Mouse (Mus musculus): Measurements from ENCODE around the gene Gm17409. TPM values are rescaled to one million over a fixed set of nuclear protein-coding genes. Genes with fewer than 3 reads are reported as not detected.

Gm17409 gene
- polyA plus RNA-seq, 1 experiment from 2014 or later, result not detected

- no peaks in the 10 kb centered on the region for H3K9me3 ChIP-seq (replicated peaks)
- no peak overlapping the region for H3K27ac ChIP-seq
- H3K4me3 ChIP-seq (replicated peaks), result no peak overlapping the region
- H3K4me1 ChIP-seq (replicated peaks), result peaks cover 18% of the 10 kb centered on the region
- 59% methylated on average over 8 of the region's 8 CpGs for WGBS (ENCODE audit: insufficient replicate concordance)
- DNase-seq (no peak), ATAC-seq (ENCODE audit: low read depth) (no peak)
- H3K9ac ChIP-seq, result no peak overlapping the region
- no peaks in the 10 kb centered on the region for H3K27me3 ChIP-seq
- H3K36me3 ChIP-seq, result no peaks in the 10 kb centered on the region
- no peak overlapping the region for H3K4me2 ChIP-seq
Measured at GRCm38 (mm10) chr2:58510192-58510591, 40.3 kb downstream of the Gm17409 start.

GRCm38 (mm10) chr2:58513212-58513611, 43.3 kb downstream of the Gm17409 start:
- Histone ChIP-seq H3K36me3 (no peaks in the 10 kb centered on the region), H3K27me3 (no peaks in the 10 kb centered on the region), H3K4me2 (no peak overlapping the region), H3K9me3 (replicated peaks) (no peaks in the 10 kb centered on the region), H3K27ac (no peak overlapping the region), H3K9ac (no peak overlapping the region), H3K4me3 (replicated peaks) (no peak overlapping the region), H3K4me1 (replicated peaks) (peaks cover 14% of the 10 kb centered on the region)
- DNase-seq (no peak), ATAC-seq (ENCODE audit: low read depth) (peak; percentile 69)
- 44% methylated on average over 3 of the region's 3 CpGs for WGBS (ENCODE audit: insufficient replicate concordance)

GRCm38 (mm10) chr2:58514489-58514888, 44.6 kb downstream of the Gm17409 start:
- Histone ChIP-seq H3K4me1 (replicated peaks) (peaks cover 13% of the 10 kb centered on the region), H3K27me3 (no peaks in the 10 kb centered on the region), H3K36me3 (no peaks in the 10 kb centered on the region), H3K4me2 (no peak overlapping the region), H3K4me3 (replicated peaks) (no peak overlapping the region), H3K9me3 (replicated peaks) (no peaks in the 10 kb centered on the region), H3K27ac (no peak overlapping the region), H3K9ac (no peak overlapping the region)
- 79% methylated on average over 11 of the region's 11 CpGs for WGBS (ENCODE audit: insufficient replicate concordance)
- DNase-seq (no peak), ATAC-seq (ENCODE audit: low read depth) (no peak)

- DNase-seq, result no peak
- 36% methylated on average over 15 of the region's 15 CpGs for WGBS (ENCODE audit: insufficient replicate concordance)
- Histone ChIP-seq H3K27ac (peak overlapping the region; percentile 5; the same call in 1 of the 2 replicates), H3K9me3 (replicated peaks) (no peaks in the 10 kb centered on the region), H3K4me3 (replicated peaks) (no peak overlapping the region), H3K4me2 (peak overlapping the region; percentile 19; the same call in 1 of the 2 replicates), H3K4me1 (replicated peaks) (peaks cover 13% of the 10 kb centered on the region), H3K9ac (no peak overlapping the region), H3K27me3 (no peaks in the 10 kb centered on the region), H3K36me3 (no peaks in the 10 kb centered on the region)
- no peak for ATAC-seq (ENCODE audit: low read depth)
Measured at GRCm38 (mm10) chr2:58516000-58516399, 46.1 kb downstream of the Gm17409 start.

GRCm38 (mm10) chr2:58516920-58517319, 47.0 kb downstream of the Gm17409 start:
- Histone ChIP-seq H3K36me3 (no peaks in the 10 kb centered on the region), H3K27ac (peak overlapping the region; percentile 55; the same call in 1 of the 2 replicates), H3K4me1 (replicated peaks) (peaks cover 13% of the 10 kb centered on the region), H3K9me3 (replicated peaks) (no peaks in the 10 kb centered on the region), H3K4me3 (replicated peaks) (no peak overlapping the region), H3K27me3 (no peaks in the 10 kb centered on the region), H3K9ac (no peak overlapping the region), H3K4me2 (no peak overlapping the region)
- ATAC-seq (ENCODE audit: low read depth) (no peak), DNase-seq (no peak)
- 53% methylated on average over 6 of the region's 6 CpGs for WGBS (ENCODE audit: insufficient replicate concordance)

GRCm38 (mm10) chr2:58518517-58518916, 48.6 kb downstream of the Gm17409 start:
- no peaks in the 10 kb centered on the region for H3K9me3 ChIP-seq (replicated peaks)
- peaks cover 11% of the 10 kb centered on the region; the same call in 1 of the 2 replicates for H3K4me1 ChIP-seq (replicated peaks)
- no peaks in the 10 kb centered on the region for H3K36me3 ChIP-seq
- no peak overlapping the region for H3K4me2 ChIP-seq
- no peak overlapping the region for H3K27ac ChIP-seq
- no peak for ATAC-seq (ENCODE audit: low read depth)
- WGBS (ENCODE audit: insufficient replicate concordance), result 61% methylated on average over 1 of the region's 1 CpGs
- H3K4me3 ChIP-seq (replicated peaks), result no peak overlapping the region
- H3K9ac ChIP-seq, result no peak overlapping the region
- no peaks in the 10 kb centered on the region for H3K27me3 ChIP-seq
- no peak for DNase-seq

Other genes with a start within 250 kb of the Gm17409 start
- gene Acvr1c, start 112.2 kb upstream of the Gm17409 start, polyA plus RNA-seq (2015; fragmentation: Nextera tagmentation; extraction: Ambion mirVana), result 0.09 TPM in 1 of 2 replicates, not detected in the other
- 2.7 and 2.8 TPM in 2 replicates for gene Acvr1, start 97.0 kb downstream of the Gm17409 start, polyA plus RNA-seq (2015; fragmentation: Nextera tagmentation; extraction: Ambion mirVana)
- 1.4 and 1.6 TPM in 2 replicates for gene Upp2, start 97.2 kb downstream of the Gm17409 start, polyA plus RNA-seq (2015; fragmentation: Nextera tagmentation; extraction: Ambion mirVana)